Mouse (Mus musculus) stomach, embryonic 16.5 days (tissue): ENCODE measurements around the gene Clec4a4. TPM values are rescaled to one million over a fixed set of nuclear protein-coding genes. Genes with fewer than 3 reads are reported as not detected.
"Not testable (repeated sequence)": the region's sequence is repeated elsewhere in the genome, so short reads cannot be mapped to it uniquely, and the experiment has no call there.

Experiments
- ATAC-seq: fragments of 200-750 bp; cut with Nextera tagmentation; 2 replicates; pipeline ENCODE4 v1.8.0; 2017; ENCODE audit warnings: moderate number of reproducible peaks, moderate TSS enrichment; ENCODE audit not compliant: insufficient read depth, low FRiP score
- H3K27ac ChIP-seq: fragments of 300-500 bp; sonication (generic); 2 replicates; pipeline ENCODE4 v1.5.1; 2014; ENCODE audit warnings: low read length
- H3K27me3 ChIP-seq: fragments of 300-500 bp; sonication (generic); 2 replicates; pipeline ENCODE4 v1.6.1; 2014; ENCODE audit warnings: low read length, control low read depth, mixed read lengths; ENCODE audit not compliant: control insufficient read depth, insufficient read depth
- H3K36me3 ChIP-seq: fragments of 300-500 bp; sonication (generic); 2 replicates; pipeline ENCODE4 v1.6.1; 2014; ENCODE audit warnings: low read length; ENCODE audit not compliant: control insufficient read depth, insufficient read depth
- H3K4me1 ChIP-seq: fragments of 300-500 bp; sonication (generic); 2 replicates; pipeline ENCODE4 v1.6.1; 2014; ENCODE audit warnings: low read length, control low read depth, mixed read lengths; ENCODE audit not compliant: control insufficient read depth, insufficient read depth
- H3K4me2 ChIP-seq: fragments of 300-500 bp; sonication (generic); 2 replicates; pipeline ENCODE4 v1.6.1; 2014; ENCODE audit warnings: low read depth, low read length, mixed read lengths
- H3K4me3 ChIP-seq: fragments of 300-500 bp; sonication (generic); replicated peaks from 2 replicates; pipeline ENCODE4 v1.5.1; 2014; ENCODE audit warnings: mild to moderate bottlenecking, low read length
- H3K9ac ChIP-seq: fragments of 300-500 bp; sonication (generic); 2 replicates; pipeline ENCODE4 v1.6.1; 2014; ENCODE audit warnings: low read length
- H3K9me3 ChIP-seq: fragments of 300-500 bp; sonication (generic); replicated peaks from 2 replicates; pipeline ENCODE4 v1.6.1; 2016; ENCODE audit warnings: low read length, control low read depth; ENCODE audit not compliant: control insufficient read depth
- WGBS: fragments of 180-500 bp; shearing (Covaris S2); extraction: QIAGEN DNeasy Blood & Tissue Kit; methylation state at CpG from one replicate; pipeline ENCODE4 v1.1.7; 2014; 5-methylcytosine and 5-hydroxymethylcytosine counted together
- polyA plus RNA-seq: library from polyadenylated mRNA; unstranded; fragments of >200 nt; fragmentation: Nextera tagmentation; extraction: Ambion mirVana; gene quantifications from 2 replicates; pipeline ENCODE4 v1.2.1, GENCODE M21; 2015

Clec4a4 gene
- not detected in 2 replicates for polyA plus RNA-seq

DNA sequence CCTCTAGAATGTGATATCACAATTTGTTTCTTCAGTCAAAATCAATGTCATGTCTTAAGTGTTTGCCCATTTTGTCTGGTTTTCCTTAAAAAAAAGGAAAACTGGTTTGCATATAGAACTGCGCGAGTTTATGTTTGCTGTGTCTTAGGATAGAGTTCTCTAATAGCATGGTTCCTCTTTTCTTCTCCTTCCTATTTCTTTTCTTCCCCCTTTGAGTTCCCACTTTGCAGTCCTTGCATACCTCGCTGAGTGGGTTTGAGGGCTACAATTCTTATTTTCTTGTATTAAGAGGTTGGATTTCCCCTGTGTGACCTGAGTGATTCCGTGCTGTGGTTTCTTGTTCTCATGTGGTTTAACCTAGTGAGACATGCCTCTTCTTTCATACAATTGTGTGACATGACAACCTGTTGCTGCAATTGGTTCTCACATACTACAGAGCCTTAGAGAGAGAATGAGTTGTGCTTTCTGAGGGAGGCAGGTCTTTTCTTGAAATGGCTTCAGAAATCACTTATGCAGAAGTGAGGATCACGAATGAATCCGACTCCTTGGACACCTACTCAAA lies at the start of gene Clec4a4:
Gene Clec4a4, plus strand, starts transcription at position 492 of the 562 bp plus-strand sequence.
- H3K27me3 ChIP-seq: no peaks in the 10 kb centered on the region
- 85% methylated on average over 6 of the region's 6 CpGs for WGBS
- H3K9me3 ChIP-seq: no peaks in the 10 kb centered on the region

DNA sequence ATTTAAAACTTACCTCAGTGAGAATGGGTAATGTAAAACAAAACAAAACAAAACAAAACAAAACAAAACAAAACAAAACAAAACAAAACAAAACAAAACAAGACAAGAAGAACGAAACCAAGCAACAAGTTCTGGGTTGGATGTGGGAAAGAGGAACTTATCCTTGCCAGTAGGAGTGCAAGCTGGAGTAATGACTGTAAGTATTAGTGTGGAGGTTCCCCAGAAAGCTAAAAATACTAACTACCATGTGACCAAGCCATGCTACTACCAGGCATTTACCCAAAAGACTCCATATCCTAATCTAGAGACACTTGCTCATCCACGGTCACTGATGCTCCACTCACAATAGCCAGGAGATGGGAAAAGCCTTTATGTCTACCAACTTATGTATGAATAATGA lies 43.4 kb upstream of the Clec4a4 start:
- no peak overlapping the region for H3K4me2 ChIP-seq
- no peaks in the 10 kb centered on the region for H3K4me1 ChIP-seq
- no peak for ATAC-seq
- no peak overlapping the region for H3K9ac ChIP-seq
- H3K27me3 ChIP-seq: no peaks in the 10 kb centered on the region
- no peaks in the 10 kb centered on the region for H3K9me3 ChIP-seq
- WGBS: 86% methylated on average over 2 of the region's 2 CpGs
- no peak overlapping the region for H3K27ac ChIP-seq
- H3K4me3 ChIP-seq: no peak overlapping the region
- no peaks in the 10 kb centered on the region for H3K36me3 ChIP-seq

More for the DNA sequence above, at the start of gene Clec4a4:
- Histone ChIP-seq H3K4me3 (no peak within 1 kb of the TSS), H3K4me1 (no peaks in the 10 kb centered on the region), H3K36me3 (no peaks in the 10 kb centered on the region), H3K9ac (no peak within 1 kb of the TSS), H3K4me2 (no peak within 1 kb of the TSS), H3K27ac (no peak within 1 kb of the TSS)
- ATAC-seq: no peak

DNA sequence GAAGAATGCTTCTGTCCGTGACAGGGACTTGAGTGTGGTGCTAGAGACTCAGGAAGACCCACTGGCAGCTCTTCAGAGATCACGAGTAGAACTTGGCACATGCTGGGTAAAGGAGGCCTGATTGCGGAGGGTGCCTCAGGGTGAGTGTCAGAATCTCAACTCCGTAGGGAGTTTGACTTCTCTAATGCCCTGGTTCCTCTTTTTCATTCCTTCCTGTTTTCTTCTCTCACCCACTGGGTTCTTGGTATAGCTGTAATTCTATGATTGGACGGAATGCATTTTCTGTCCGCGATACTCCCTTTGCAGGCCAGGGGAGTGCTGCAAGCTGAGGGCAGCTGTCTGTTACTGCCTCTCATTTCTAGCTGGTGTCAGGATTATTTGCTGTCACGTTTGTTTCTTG lies 37.8 kb upstream of the Clec4a4 start, which contains the start of gene Clec4a3:
Gene Clec4a3, plus strand, starts transcription at position 115 of the 400 bp plus-strand sequence.
- Histone ChIP-seq H3K4me1 (no peaks in the 10 kb centered on the region), H3K4me2 (no peak within 1 kb of the TSS), H3K4me3 (no peak within 1 kb of the TSS), H3K9ac (no peak within 1 kb of the TSS), H3K27me3 (no peaks in the 10 kb centered on the region), H3K27ac (no peak within 1 kb of the TSS), H3K36me3 (no peaks in the 10 kb centered on the region), H3K9me3 (no peaks in the 10 kb centered on the region)
- WGBS: 78% methylated on average over 8 of the region's 8 CpGs
- no peak for ATAC-seq

- Histone ChIP-seq H3K4me1 (no peaks in the 10 kb centered on the region), H3K27ac (no peak overlapping the region), H3K9me3 (no peaks in the 10 kb centered on the region), H3K4me2 (no peak overlapping the region), H3K4me3 (no peak overlapping the region), H3K9ac (no peak overlapping the region), H3K27me3 (no peaks in the 10 kb centered on the region), H3K36me3 (no peaks in the 10 kb centered on the region)
- 75% methylated on average over 2 of the region's 2 CpGs for WGBS
- no peak for ATAC-seq
These were observed 25.6 kb upstream of the Clec4a4 start for GRCm38 (mm10) chr6:122964562-122964961.

DNA sequence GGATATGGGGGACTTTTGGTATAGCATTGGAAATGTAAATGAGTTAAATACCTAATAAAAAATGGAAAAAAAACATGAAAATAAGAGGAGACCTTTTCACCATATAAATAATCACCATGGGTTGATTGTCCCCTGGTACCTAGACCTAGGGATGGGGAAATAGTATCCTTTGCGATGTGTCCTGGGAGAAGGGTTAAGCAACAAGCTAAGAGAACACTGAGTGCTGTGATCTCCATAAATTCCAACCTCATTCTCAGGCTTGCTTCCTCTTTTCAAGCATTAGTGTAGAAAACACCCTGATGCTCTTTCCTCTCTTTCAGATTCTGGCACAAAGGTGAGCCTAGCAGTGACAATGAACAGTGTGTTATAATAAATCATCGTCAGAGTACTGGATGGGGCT lies 21.1 kb upstream of the Clec4a4 start:
- Histone ChIP-seq H3K4me2 (no peak overlapping the region), H3K4me1 (no peaks in the 10 kb centered on the region), H3K9ac (no peak overlapping the region), H3K36me3 (no peaks in the 10 kb centered on the region), H3K4me3 (no peak overlapping the region), H3K27ac (no peak overlapping the region), H3K9me3 (no peaks in the 10 kb centered on the region), H3K27me3 (no peaks in the 10 kb centered on the region)
- 74% methylated on average over 2 of the region's 2 CpGs for WGBS
- ATAC-seq: no peak

DNA sequence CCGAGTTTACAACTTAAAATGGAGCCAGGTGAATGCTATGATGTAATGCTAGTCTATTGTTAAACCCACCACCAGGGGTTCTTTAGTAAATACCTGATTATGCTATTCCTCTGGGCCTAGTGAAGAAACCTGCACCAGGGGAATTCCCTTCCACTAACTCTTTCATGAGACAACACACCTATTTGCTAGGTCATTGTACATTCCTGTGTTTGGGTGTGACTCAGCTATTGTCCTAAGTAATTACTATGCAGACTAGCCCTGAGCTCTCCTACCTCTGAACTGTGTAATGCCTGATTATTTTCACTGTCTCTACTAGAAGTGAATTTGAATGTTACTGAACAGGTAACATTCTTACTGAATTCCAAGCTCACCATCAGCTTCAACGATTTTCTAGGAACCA lies 14.5 kb downstream of the Clec4a4 start:
- not testable (repeated sequence) for H3K4me1 ChIP-seq, H3K9me3 ChIP-seq, H3K4me2 ChIP-seq, H3K4me3 ChIP-seq, H3K36me3 ChIP-seq, ATAC-seq, H3K9ac ChIP-seq, H3K27me3 ChIP-seq, H3K27ac ChIP-seq
- WGBS: 71% methylated on average over 2 of the region's 2 CpGs

GRCm38 (mm10) chr6:123005591-123005990 lies 15.4 kb downstream of the Clec4a4 start:
- H3K36me3 ChIP-seq: no peaks in the 10 kb centered on the region
- no peaks in the 10 kb centered on the region for H3K9me3 ChIP-seq
- WGBS: 70% methylated on average over 1 of the region's 1 CpGs
- ATAC-seq: no peak
- H3K9ac ChIP-seq: no peak overlapping the region
- no peak overlapping the region for H3K4me3 ChIP-seq
- no peaks in the 10 kb centered on the region for H3K4me1 ChIP-seq
- no peak overlapping the region for H3K27ac ChIP-seq
- H3K27me3 ChIP-seq: no peaks in the 10 kb centered on the region
- H3K4me2 ChIP-seq: no peak overlapping the region

DNA sequence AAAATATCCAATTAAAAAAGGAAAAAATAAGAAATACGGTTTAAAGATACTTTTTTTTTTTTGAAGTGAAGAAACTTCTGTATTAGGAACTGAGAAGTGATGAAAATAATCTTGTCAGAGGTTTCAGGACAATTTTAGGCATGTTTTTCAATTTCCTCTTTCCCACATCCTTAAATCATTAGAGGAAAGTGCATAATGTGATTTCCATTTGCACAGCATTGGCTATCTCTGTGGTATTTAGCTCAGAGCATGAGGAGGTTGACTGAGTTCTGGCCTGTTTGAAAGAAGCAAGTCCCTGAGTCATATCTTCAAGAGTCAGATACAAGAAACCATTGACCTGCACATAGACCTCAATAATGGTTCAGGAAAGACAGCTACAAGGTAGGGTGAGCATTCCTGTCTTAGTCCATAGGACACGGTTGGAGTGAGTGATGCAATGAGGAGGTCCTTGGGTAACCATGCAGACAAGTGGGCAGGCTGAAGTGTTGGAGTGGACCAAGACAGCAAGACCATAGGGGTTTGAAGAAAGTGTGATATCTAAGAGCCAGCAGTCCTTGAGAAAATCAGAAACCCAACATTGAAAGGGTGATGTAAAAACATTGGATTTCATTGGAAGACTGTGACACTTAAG lies 59.7 kb downstream of the Clec4a4 start, which contains the start of gene Clec4b1:
Gene Clec4b1, plus strand, starts transcription at position 221 of the 631 bp plus-strand sequence.
- H3K4me2 ChIP-seq: no peak within 1 kb of the TSS
- no peaks in the 10 kb centered on the region for H3K4me1 ChIP-seq
- no peak for ATAC-seq
- no peaks in the 10 kb centered on the region for H3K36me3 ChIP-seq
- no peak within 1 kb of the TSS for H3K27ac ChIP-seq
- H3K4me3 ChIP-seq: no peak within 1 kb of the TSS
- H3K9ac ChIP-seq: no peak within 1 kb of the TSS
- H3K27me3 ChIP-seq: no peaks in the 10 kb centered on the region
- 75% methylated on average over 2 of the region's 2 CpGs for WGBS
- H3K9me3 ChIP-seq: no peaks in the 10 kb centered on the region
